Mouse (Mus musculus) cerebellum, adult 8-10 months (tissue): ENCODE results near the gene Gm266.

ENCODE experiments used
- DNase-seq: peaks from one replicate; pipeline ENCODE4 v3.0.0; 2022

Gene Gm266

DNA sequence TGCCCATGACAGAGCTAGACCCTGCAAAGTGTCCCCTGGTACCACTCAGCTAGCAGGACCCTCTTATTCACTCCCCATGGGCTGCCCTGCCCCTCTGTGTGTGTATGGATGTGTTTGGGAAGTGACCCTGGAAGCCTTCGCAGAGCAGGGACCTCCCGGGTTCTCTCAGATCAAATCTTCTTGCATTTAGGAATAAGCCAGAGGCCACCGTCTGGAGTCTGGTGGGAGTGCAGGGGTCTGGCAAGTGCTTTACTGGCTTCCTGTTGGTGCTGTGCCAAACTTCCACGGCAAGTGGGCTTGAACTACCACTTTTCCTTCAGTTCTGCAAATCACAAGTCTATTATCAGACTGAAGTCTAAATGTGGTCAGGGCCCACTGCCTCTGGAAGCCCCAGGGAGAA is 31.6 kb downstream of the Gm266 start:
- no peak for DNase-seq

GRCm38 (mm10) chr12:111451561-111451960 is 34.1 kb downstream of the Gm266 start:
- DNase-seq = no peak

GRCm38 (mm10) chr12:111450359-111450758 is 35.3 kb downstream of the Gm266 start:
- no peak for DNase-seq

DNA sequence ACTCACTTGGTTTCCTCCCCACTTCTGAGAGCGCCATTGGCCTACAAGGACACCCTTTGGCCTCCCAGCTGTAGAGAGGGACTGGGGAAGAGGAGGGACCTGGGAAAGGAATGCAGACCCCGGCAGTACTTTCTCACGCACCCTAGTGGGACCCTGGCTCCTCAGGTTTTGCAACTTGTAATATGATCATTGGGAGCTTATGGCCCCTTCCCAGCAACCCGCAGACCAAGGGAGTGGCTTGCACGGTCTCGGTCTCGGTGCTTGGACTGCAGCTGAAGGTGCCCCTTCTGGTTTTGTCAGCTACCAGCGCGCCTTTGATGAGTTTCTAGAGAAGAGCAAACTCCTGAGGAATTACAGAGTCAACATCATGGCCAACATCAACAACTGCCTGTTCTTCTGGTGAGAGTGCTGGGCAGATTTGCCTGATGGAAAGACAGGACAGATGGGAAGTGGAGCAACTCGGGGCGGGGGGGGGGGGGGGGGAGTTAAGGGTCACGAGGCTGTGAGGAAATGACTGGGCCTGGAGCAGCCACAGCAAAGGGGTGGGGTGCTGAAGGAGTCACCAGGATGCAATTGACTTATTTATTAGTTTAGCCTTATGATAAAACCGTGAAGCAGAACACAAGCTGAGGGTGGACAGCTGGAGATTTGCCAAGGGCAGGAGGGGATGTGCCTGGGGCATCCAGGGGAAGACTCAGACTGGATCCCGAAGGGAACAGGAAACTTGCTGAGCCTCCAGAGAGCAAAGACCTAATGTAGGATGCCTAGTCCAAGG is 36.5 kb downstream of the Gm266 start:
- no peak for DNase-seq

- no peak for DNase-seq
These were observed 37.5 kb downstream of the Gm266 start for GRCm38 (mm10) chr12:111447898-111448760.

DNA sequence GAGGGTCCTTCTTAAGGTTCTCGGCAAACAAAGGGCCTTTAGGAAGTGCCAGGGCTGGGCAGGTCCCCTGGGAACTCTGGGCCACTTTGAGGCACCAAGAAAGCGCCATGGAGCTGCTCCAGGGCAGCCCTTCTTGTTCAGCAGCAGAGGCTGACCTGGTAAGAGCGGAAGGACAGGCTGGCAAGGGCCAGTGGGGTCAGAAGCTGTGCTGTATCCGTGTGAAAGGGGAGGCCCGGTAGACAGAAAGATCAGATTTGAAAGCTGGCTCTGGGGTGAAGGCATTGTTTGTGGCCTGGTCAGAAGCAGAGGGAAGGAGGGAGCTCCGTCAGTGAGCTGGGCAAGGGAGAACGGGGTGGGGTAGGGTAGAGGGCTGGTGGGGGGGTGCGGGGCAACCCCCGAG is 38.3 kb downstream of the Gm266 start:
- no peak for DNase-seq

GRCm38 (mm10) chr12:111446745-111447144 is 38.9 kb downstream of the Gm266 start:
- no peak for DNase-seq

DNA sequence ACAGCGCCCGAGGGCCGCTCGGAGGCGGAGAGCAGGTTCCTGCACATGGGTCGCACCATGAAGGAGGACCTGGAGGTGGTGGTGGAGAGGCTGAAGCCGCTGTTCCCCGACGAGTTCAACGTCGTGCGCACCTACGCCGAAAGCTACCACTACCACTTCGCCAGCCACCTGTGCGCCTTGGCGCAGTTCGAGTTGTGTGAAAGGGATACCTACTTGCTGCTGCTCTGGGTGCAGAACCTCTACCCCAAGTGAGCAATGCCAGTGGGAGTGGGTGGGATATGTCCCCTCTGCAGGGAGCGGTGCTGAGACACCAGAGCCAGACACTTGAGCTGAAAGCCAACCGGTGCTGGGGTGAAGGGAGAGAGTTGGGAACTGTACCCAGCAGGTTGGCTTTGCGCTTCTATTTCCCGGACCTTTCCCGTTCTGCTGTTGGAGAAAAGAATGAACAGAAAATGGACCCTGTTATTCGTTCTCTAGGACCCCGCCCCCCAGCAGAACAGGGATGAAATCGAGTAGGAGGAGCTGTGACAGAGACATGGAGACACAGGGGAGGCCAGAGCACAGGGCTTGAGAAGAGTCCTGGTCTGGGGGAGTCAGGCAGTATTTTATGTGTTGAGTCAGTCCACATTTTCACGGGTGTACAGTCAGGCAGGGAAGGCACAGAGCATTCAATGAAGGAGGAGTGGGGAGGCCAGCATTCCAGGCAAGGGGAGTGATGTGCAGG is 39.6 kb downstream of the Gm266 start:
- DNase-seq = no peak

DNA sequence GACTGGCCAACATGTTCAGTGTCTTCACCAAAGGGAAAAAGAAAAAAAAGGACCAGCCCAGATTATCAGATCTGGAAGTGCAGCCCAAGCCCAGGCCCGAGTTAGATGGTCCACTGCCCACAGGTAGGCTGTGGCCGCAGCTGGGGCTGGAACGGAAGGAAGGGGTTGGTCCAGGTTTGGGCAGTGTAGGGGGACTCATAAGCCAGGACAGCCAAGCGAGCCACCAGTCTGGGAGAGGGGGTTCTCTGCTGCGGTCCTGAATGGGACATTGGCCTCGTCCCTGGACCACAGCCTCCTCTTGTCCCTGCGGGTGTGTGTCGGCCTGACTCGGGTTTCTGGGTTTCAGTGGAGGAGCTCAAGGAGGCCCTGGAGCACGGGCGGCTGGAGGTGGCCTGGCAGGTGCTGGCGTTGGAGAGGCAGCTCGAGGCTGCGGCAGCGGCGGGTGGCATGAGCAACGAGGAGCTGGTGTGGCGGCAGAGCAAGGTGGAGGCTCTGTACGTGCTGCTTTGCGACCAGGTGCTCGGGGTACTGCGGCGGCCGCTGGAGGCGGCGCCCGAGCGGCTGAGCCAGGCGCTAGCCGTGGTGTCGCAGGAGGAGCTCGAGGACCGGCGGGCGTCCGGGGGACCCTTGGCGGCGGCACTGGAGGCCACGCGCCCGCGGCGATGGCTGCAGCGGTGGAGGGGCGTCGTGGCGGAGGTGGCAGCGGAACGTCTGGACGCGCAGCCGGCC is 40.3 kb downstream of the Gm266 start:
- no peak for DNase-seq

DNA sequence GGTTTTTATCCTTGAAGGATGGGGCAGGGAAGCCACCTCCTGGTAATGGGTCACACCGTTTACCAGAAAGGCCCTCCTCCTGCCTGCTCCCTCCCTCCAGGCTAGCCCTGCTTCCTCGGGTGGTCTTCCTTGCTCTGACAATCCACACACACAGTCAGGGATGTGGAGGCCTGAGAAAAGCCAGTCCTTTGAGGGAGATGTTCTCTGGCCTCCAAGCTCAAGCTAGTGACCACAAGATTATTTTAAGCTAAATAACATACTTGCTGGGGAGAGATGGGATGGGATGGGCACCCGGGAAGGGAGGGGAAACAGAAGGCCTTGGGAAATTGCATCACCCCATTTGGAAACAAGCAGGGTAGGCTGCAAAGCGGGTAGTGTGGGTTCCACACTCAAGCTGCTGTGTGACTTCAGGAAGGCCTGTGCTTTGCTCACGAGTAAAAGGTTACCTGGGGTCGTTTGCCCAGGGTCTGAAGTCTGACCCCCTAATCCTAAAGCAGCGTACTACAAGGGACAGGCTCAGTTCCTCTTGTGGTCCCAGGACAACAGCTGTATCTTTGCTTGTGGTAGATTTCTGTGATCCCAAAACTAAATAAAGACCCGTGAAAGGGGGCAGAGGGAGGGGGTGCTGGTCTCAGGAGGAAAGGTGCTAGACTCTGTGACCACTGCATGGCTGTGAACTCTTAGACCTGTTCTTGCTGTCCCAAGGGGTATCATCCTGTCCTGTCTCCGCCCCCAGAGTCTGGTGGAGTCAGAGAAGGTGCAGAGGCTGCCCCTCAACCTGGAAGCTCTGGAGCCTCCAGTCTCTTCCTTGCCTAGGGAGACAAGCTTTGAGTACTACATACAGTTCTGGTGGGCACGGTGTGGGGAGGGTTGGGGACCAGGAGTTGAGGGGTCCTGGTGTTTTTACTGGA is 41.4 kb downstream of the Gm266 start:
- DNase-seq = no peak

DNA sequence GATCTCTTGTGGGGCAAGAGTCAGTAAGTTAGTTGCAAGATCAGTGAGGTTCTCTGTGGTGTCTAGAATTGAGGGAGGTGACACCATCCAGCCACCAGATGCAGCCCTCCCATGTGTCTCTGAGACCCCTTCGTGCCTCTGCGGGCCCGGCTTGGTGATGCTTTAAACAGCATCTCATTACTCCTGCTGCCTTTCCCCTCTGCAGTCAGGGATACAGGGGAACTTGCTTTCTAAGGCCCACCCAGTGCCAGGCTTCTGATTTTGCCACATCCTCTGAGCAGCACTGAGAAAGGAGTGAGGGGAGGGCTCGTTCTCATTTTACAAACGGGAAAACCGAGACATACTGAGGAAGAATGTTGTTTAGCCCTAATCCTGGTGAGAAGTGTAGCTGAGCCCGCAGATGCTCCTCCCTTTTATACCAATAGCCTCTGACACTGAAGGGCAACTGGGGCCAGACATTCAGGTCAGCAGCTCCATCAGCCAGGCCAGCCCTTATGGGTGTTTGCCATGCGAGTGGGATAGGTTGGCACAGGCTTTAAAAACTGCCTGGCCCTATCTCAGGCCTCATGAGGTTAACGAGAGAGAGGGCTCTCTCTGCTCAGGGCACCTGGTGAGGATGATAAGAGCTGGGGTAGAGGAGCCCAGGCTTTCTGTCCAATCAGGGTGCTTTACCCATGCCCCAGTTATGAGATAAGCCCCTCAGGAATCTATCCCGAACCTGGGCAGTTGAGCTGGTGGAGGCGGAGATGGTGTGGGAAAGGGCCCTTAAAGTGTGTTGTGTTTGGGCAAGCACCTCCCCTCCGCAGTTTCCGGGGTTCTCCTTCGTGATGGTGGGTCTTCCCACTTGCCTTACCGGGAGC is 42.4 kb downstream of the Gm266 start:
- no peak for DNase-seq

DNA sequence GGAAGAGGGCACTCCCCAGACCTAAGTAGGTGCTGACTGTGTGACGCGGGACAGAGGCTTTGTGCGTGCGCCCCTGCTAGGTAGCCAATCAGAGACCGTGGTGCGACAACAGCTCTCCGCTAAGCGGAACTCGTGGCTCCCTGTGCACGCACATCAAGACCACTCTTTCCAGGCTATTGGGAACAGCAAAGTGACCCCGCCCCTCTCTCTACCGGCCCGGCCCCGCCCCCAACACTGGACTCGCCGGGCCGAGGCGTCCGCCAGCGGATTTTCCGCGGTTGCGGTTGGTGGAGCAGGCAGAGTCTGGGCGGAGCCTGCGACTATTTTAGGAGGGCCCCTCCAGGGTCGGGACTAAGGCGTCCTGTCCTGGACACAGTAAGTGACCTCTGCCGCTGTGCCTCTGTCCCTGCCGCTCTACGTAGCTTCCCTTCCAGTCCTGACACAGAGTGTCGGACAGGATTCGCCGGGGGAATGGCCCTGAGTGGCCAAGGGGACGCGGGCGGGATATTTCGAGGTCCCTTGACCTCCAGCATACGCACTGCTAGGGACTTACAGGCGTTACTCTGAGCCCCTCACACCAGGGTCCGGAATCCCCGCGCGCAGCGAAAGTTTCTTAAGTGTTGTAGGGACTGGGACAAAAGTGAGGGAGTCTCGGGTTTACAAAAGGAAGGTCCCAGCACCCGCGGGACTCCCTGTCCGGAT is 43.2 kb downstream of the Gm266 start, which contains the start of gene Tnfaip2:
Tnfaip2 (plus strand) TSS at position 161 of the 702 bp plus-strand sequence.
- DNase-seq = no peak

DNA sequence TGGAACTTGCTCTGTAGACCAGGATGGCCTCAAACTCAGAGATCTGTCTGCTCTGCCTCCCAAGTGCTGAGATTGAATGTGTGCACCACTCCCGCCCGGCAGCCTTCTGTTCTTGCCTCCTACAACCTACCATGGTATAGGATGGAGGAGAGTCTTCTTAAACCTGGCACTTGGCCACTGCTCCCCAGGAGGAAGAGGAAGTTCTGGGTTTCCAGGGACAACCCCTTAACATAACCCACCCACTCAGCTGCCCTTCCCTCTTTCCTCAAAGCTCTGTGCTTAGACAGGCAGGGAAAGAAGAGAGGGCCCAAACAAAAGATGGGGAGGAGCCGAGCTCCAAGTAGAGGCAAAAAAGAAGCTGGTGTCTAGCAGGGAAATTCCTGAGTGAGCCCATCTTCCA is 44.1 kb downstream of the Gm266 start:
- DNase-seq = no peak

DNA sequence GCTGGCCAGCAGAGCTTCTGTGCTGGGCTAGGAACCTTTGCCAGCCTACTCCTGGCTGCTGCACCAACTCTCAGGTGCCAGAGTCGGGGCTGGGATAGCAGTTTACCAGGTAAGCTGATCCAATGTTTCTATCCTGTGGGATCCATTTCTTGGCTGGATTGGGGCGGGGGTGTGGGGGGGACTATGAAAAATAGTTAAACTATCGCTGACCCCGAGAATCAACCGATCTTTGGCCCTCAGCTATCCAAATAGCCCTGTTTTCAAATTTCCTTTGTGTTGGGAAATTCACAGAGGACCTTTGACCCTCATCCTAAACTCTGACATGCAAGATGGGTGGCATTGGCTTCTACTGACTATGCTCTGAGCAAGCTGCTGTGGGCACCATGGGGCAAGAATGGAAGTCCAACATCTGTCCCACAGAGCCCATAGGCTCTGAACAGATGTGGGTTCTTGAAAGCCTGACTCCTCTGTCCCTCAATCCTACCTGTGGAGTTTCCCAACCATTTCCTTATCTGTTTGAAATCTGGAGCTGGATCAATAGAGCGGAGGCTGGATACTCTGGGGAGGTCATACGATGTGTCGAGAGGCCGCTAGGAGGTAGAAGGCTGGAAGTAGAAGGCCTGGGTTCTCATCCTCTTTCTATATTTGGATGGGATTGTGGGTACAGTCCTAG is 44.8 kb downstream of the Gm266 start:
- DNase-seq = no peak

DNA sequence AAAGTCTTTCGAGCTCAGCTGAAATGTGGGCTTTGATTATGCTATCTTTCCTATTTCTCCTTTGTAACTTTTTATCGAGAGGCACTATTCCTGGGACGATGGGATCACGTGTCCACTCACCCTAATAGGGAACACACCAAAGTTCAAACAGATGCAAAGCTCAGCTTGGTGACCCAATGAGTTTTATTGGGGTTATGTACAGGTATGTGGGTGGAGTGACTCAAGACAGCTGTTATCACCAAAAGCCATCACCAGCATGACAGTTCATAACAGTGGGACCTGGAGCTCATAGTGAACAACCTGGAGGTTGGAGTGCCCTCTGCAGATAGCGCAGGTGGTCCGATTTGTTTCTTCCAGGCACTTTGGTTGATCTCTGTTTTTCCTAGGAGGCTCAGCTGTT is 46.8 kb downstream of the Gm266 start:
- no peak for DNase-seq

DNA sequence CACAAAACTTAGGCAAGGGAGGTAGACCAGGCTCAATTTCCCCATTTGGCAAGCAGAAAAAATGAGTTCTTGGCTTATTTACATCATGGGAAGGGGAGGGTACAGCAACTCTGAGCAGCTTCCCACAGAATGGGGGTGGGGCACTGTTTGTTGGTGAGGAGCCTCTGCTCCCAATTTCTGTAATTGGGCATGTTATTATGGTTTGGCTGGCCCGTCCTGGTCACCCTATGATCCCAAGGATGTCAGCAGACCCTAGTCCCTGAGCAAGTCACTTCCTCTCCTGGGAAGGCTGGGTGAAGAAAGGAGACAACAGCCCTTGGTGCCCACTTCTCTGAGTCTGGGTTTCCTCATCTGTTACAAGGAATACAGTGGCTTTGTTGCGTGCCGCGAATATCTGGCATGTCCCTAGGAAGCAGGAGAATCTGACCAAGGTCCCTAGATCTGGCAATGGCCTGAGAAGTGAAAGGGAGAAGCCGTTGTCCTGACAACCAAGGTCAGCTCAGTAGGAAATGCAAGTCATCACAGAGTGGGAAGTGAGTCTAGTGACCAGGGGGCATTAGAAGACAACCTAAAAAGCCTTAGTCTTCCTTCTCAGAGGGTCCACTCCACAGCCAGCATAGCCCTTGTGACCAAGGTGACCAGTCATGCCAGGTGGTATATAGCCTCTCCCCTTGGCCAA is 48.3 kb downstream of the Gm266 start:
- no peak for DNase-seq

DNA sequence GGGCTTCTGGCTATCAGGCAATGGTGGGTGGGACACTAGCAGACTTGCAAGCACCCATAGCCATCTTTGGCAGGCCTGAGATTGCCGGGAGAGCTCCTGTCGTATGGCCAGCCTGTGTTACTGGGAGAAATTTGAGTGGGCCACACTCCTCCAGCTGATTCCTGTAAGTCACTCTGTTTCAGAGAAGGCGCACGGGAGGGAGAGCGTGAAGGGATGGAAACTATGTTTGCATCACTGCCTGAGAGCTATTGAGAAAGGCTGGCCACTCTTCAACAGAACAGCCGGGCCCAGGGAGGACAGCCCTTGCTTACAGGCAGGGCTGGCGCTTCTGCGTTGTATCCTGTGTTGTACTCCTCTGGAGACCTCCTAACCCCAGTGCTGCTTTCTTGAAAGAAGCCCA is 49.0 kb downstream of the Gm266 start:
- no peak for DNase-seq

DNA sequence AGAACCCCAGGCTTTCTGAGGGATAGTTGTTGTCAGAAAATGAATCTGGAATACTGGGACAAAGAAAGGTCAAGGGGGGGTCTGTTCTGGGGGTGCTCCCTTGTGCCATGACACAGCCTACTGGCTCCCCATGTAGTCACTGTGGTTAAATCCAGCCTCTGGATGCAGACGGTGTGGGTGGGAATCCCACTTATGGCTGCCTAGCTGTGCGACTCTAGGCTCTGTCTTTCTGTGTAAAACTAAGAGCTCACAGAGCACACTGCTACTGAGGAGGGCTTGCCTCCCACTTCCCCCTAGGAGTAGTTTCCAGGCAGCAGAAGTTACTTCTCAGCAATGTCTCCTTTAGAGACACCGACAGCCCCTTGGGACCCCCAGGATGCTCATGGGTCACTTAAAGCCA is 49.5 kb downstream of the Gm266 start:
- DNase-seq = no peak
